Mouse (Mus musculus) adrenal gland, adult 18-20 months (tissue): ENCODE results near the gene Gorasp1. TPM values are rescaled to one million over a fixed set of nuclear protein-coding genes. Genes with fewer than 3 reads are reported as not detected.
A peak's percentile ranks its signal among the peaks of the same experiment; 100 is the strongest.

Experiments used
- DNase-seq, 2 experiments: peaks; one replicate each; pipeline ENCODE4 v3.0.0; 2021 to 2022; ENCODE audit warnings: low spot score in 2 of 2
- total RNA-seq, 2 experiments: library from RNA; stranded (reverse); gene quantifications; 1 replicate in 1 of 2; 2 replicates in 1 of 2; pipeline ENCODE4 v1.2.3; 2021

Gorasp1 gene
- total RNA-seq, 2 experiments from 2014 or later, result 20.7 to 23.0 TPM

- no peak for DNase-seq
These were observed 35.9 kb upstream of the Gorasp1 start for GRCm38 (mm10) chr9:119973281-119973680.

- no peak for DNase-seq
These were observed 35.2 kb upstream of the Gorasp1 start for GRCm38 (mm10) chr9:119972582-119972981.

GRCm38 (mm10) chr9:119972166-119972565 lies 34.8 kb upstream of the Gorasp1 start:
- DNase-seq, result no peak

- DNase-seq, result no peak
These were observed 33.6 kb upstream of the Gorasp1 start for GRCm38 (mm10) chr9:119970763-119971656.

GRCm38 (mm10) chr9:119970221-119970620 lies 32.9 kb upstream of the Gorasp1 start:
- peak in 1 of 2 experiments; percentile 60 for DNase-seq

GRCm38 (mm10) chr9:119969811-119970210 lies 32.4 kb upstream of the Gorasp1 start:
- no peak for DNase-seq

GRCm38 (mm10) chr9:119966221-119966910 lies 29.0 kb upstream of the Gorasp1 start:
- no peak for DNase-seq

- DNase-seq, result no peak
These were observed 27.8 kb upstream of the Gorasp1 start for GRCm38 (mm10) chr9:119965186-119965585.

- no peak for DNase-seq
These were observed 26.8 kb upstream of the Gorasp1 start for GRCm38 (mm10) chr9:119964206-119964605.

GRCm38 (mm10) chr9:119962987-119963667 lies 25.8 kb upstream of the Gorasp1 start:
- DNase-seq, result peak; percentile 76 to 79

GRCm38 (mm10) chr9:119962216-119962615 lies 24.9 kb upstream of the Gorasp1 start:
- DNase-seq, result no peak

GRCm38 (mm10) chr9:119958835-119959234 lies 21.5 kb upstream of the Gorasp1 start:
- no peak for DNase-seq

GRCm38 (mm10) chr9:119951388-119951787 lies 14.0 kb upstream of the Gorasp1 start:
- no peak for DNase-seq

GRCm38 (mm10) chr9:119950434-119950833 lies 13.1 kb upstream of the Gorasp1 start:
- DNase-seq, result no peak

- no peak for DNase-seq
These were observed 11.4 kb upstream of the Gorasp1 start for GRCm38 (mm10) chr9:119948804-119949203.

GRCm38 (mm10) chr9:119945173-119945900 lies 8.0 kb upstream of the Gorasp1 start:
- DNase-seq, result peak in 1 of 2 experiments; percentile 39

GRCm38 (mm10) chr9:119943326-119943725 lies 6.0 kb upstream of the Gorasp1 start:
- no peak for DNase-seq

GRCm38 (mm10) chr9:119941861-119942260 lies 4.5 kb upstream of the Gorasp1 start:
- no peak for DNase-seq

GRCm38 (mm10) chr9:119941407-119941806 lies 4.0 kb upstream of the Gorasp1 start:
- DNase-seq, result no peak

GRCm38 (mm10) chr9:119939646-119940045 lies 2.3 kb upstream of the Gorasp1 start:
- no peak for DNase-seq

GRCm38 (mm10) chr9:119938496-119938895 lies 1.1 kb upstream of the Gorasp1 start:
- no peak for DNase-seq
